Mouse (Mus musculus) v-Abl transformed pro-B cells (cell line): Measurements from ENCODE around the gene Foxj3.

Experiments used
- in situ Hi-C, 2 experiments: fragments of 400-800 bp; cut with MboI; formaldehyde crosslinking; loops; one replicate each; pipeline ENCODE4 v1.15.1; 2025; ENCODE audit not compliant: unreplicated experiment in 2 of 2

The Foxj3 gene

GRCm38 (mm10) chr4:119563136-119563535 lies 26.3 kb downstream of the Foxj3 start:
- in situ Hi-C loops, result no loop called here

- in situ Hi-C loops, result no loop called here
Observed at GRCm38 (mm10) chr4:119566322-119566835, 29.6 kb downstream of the Foxj3 start.

GRCm38 (mm10) chr4:119572682-119573081 lies 35.9 kb downstream of the Foxj3 start:
- in situ Hi-C loops, result no loop called here

- in situ Hi-C loops, result no loop called here
Observed at GRCm38 (mm10) chr4:119574504-119574903, 37.7 kb downstream of the Foxj3 start.

- in situ Hi-C loops, result no loop called here
Observed at GRCm38 (mm10) chr4:119575459-119575858, 38.7 kb downstream of the Foxj3 start.

- in situ Hi-C loops, result no loop called here
Observed at GRCm38 (mm10) chr4:119588037-119588436, 51.2 kb downstream of the Foxj3 start.

- in situ Hi-C loops, result no loop called here
Observed at GRCm38 (mm10) chr4:119589423-119589822, 52.6 kb downstream of the Foxj3 start.

- in situ Hi-C loops, result no loop called here
Observed at GRCm38 (mm10) chr4:119590027-119590426, 53.2 kb downstream of the Foxj3 start.

GRCm38 (mm10) chr4:119592479-119592878 lies 55.7 kb downstream of the Foxj3 start:
- in situ Hi-C loops, result no loop called here

GRCm38 (mm10) chr4:119594331-119594730 lies 57.5 kb downstream of the Foxj3 start:
- in situ Hi-C loops, result no loop called here

- in situ Hi-C loops, result no loop called here
Observed at GRCm38 (mm10) chr4:119599605-119600004, 62.8 kb downstream of the Foxj3 start.

GRCm38 (mm10) chr4:119609488-119609887 lies 72.7 kb downstream of the Foxj3 start:
- in situ Hi-C loops, result no loop called here

- in situ Hi-C loops, result no loop called here
Observed at GRCm38 (mm10) chr4:119614078-119614477, 77.3 kb downstream of the Foxj3 start.

GRCm38 (mm10) chr4:119614724-119615123 lies 77.9 kb downstream of the Foxj3 start:
- in situ Hi-C loops, result no loop called here

- in situ Hi-C loops, result loop anchor here in 1 of 2 experiments (5.0 kb wide), 2 partner anchors 189 to 384 kb away; no protein-coding TSS in a partner anchor
Observed at GRCm38 (mm10) chr4:119626081-119626645, 89.4 kb downstream of the Foxj3 start.

GRCm38 (mm10) chr4:119626876-119627275 lies 90.1 kb downstream of the Foxj3 start:
- in situ Hi-C loops, result loop anchor here in 1 of 2 experiments (5.0 kb wide), 2 partner anchors 190 to 385 kb away; no protein-coding TSS in a partner anchor

- in situ Hi-C loops, result loop anchor here in 1 of 2 experiments (5.0 kb wide), 2 partner anchors 190 to 385 kb away; no protein-coding TSS in a partner anchor
Observed at GRCm38 (mm10) chr4:119627317-119627716, 90.5 kb downstream of the Foxj3 start.

GRCm38 (mm10) chr4:119628363-119628762 lies 91.6 kb downstream of the Foxj3 start:
- in situ Hi-C loops, result loop anchor here in 1 of 2 experiments (5.0 kb wide), 2 partner anchors 191 to 386 kb away; no protein-coding TSS in a partner anchor

- in situ Hi-C loops, result loop anchor here (5.0 to 10.0 kb wide), 5 partner anchors 36 to 496 kb away; no protein-coding TSS in a partner anchor
Observed at GRCm38 (mm10) chr4:119631115-119631919, 94.5 kb downstream of the Foxj3 start.

GRCm38 (mm10) chr4:119632721-119633120 lies 95.9 kb downstream of the Foxj3 start:
- in situ Hi-C loops, result loop anchor here (5.0 to 10.0 kb wide), 5 partner anchors 35 to 495 kb away; no protein-coding TSS in a partner anchor

- in situ Hi-C loops, result loop anchor here (5.0 to 10.0 kb wide), 5 partner anchors 34 to 494 kb away; no protein-coding TSS in a partner anchor
Observed at GRCm38 (mm10) chr4:119633342-119633741, 96.5 kb downstream of the Foxj3 start.
